14 mouse cellular contexts compared by ENCODE assay signal in the genomic region with DNA sequence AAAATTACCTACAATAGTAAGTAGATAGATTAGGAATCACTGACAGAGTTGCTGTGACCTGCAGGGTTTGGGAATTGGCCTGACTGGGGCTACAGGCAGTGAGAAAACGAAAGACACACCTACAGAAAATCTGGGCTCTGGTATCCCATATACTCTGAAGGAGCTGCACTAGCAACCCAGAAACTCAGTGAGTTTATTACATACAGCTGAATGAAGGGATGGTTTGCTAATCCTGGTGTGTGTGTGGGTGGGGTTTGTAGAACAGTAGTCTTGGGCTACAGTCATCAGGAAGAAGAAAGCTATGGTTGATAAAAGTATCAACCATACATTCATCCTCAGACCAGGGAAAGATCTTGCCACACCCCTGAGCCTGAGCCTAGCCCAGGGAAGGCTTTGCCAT.
DNase-seq lines count a peak whose midpoint lies in the region.
"Had no signal": no experiment of that assay in that cellular context is flagged by ENCODE, and none has a peak within 500 bp of the region (broad histone marks: within the 10 kb centered on the region; RNA-seq: fewer than 3 reads in every experiment).

No protein-coding gene starts in this region.

- DNase-seq in cerebellum, adult 9-10 months, result peak; percentile 38
- no peak for DNase-seq in cerebellum, postnatal 14 days
- peak; percentile 18 for DNase-seq in right cerebral cortex, adult 18-20 months
- DNase-seq in right cerebral cortex, postnatal 10 days (ENCODE audit: low spot score in 2 of 2), result no peak
- peak; percentile 52 for DNase-seq in telencephalon, adult 2 months (ENCODE audit: low read depth, low spot score)
- DNase-seq in spleen, adult 12 weeks (ENCODE audit: low spot score), result no peak
- DNase-seq: adrenal gland, adult 2 months; adrenal gland, postnatal 25 days; B cell, adult 2 months; gastrocnemius, adult 2 months; gastrocnemius, postnatal 14 days; heart, postnatal 14 days; heart, postnatal 4 days; kidney, adult 18-20 months had no signal

Comparison
In these comparisons a context has a peak if more than half of its experiments do, and no peak if none do; other contexts are left out.
1. DNase-seq: peak in cerebellum, adult 9-10 months (single experiment), right cerebral cortex, adult 18-20 months (single experiment) and telencephalon, adult 2 months (single experiment); none in cerebellum, postnatal 14 days (0 of 2), right cerebral cortex, postnatal 10 days (0 of 2) and spleen, adult 12 weeks (single experiment).